Mouse (Mus musculus) liver, embryonic 16.5 days (tissue): ENCODE measurements around the gene Unc5c. TPM values are rescaled to one million over a fixed set of nuclear protein-coding genes. Genes with fewer than 3 reads are reported as not detected.

Source experiments
- ATAC-seq: fragments of 200-750 bp; cut with Nextera tagmentation; 2 replicates; pipeline ENCODE4 v1.8.0; 2017; ENCODE audit warnings: low read depth, mild to moderate bottlenecking, moderate number of reproducible peaks, moderate library complexity
- H3K27ac ChIP-seq: fragments of 300-500 bp; sonication (generic); 2 replicates; pipeline ENCODE4 v1.5.1; 2014; ENCODE audit warnings: mild to moderate bottlenecking, low read length
- H3K27me3 ChIP-seq: fragments of 300-500 bp; sonication (generic); 2 replicates; pipeline ENCODE4 v1.6.1; 2014; ENCODE audit warnings: low read depth, low read length, mixed read lengths; ENCODE audit not compliant: control insufficient read depth, insufficient read depth
- H3K36me3 ChIP-seq: fragments of 300-500 bp; sonication (generic); 2 replicates; pipeline ENCODE4 v1.6.1; 2014; ENCODE audit warnings: mild to moderate bottlenecking; ENCODE audit not compliant: control insufficient read depth, insufficient read depth
- H3K4me1 ChIP-seq: fragments of 300-500 bp; sonication (generic); 2 replicates; pipeline ENCODE4 v1.6.1; 2014; ENCODE audit warnings: low read depth, low read length, mixed read lengths; ENCODE audit not compliant: control insufficient read depth
- H3K4me2 ChIP-seq: fragments of 300-500 bp; sonication (generic); 2 replicates; pipeline ENCODE4 v1.6.1; 2014; ENCODE audit warnings: low read depth, low read length, mixed read lengths
- H3K4me3 ChIP-seq: fragments of 300-500 bp; sonication (generic); 2 replicates; pipeline ENCODE4 v1.5.1; 2014; ENCODE audit warnings: low read depth, mild to moderate bottlenecking, low read length
- H3K9ac ChIP-seq: fragments of 300-500 bp; sonication (generic); 2 replicates; pipeline ENCODE4 v1.6.1; 2014; ENCODE audit warnings: low read depth, low read length
- H3K9me3 ChIP-seq: fragments of 300-500 bp; sonication (generic); replicated peaks from 2 replicates; pipeline ENCODE4 v1.6.1; 2016; ENCODE audit warnings: low read length; ENCODE audit not compliant: control insufficient read depth
- WGBS: fragments of 180-500 bp; shearing (Covaris S2); extraction: QIAGEN DNeasy Blood & Tissue Kit; methylation state at CpG from one replicate; pipeline ENCODE4 v1.1.7; 2014; ENCODE audit not compliant: insufficient replicate concordance; 5-methylcytosine and 5-hydroxymethylcytosine counted together
- polyA plus RNA-seq: library from polyadenylated mRNA; unstranded; fragments of >200 nt; fragmentation: Nextera tagmentation; extraction: Ambion mirVana; gene quantifications from 2 replicates; pipeline ENCODE4 v1.2.1, GENCODE M21; 2015

Gene Unc5c
- polyA plus RNA-seq, 1 experiment from 2014 or later = 0.05 TPM

DNA sequence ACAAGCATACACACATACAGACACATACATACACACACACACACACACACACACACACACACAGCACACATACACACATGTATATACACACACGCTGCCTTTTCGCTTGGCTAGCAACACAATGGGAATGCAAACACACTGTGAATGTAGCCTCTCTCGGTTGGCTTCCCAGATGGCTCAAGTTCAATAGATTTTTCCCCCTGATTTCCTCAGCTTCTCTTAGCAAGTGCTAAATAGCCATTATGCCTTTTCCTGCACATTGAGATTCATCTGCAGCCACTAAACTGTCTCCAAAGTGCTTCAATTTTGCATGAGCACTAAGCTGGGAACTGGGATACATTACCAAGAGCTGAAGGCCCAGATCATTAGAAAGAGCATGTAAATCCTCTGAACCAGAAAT is 226.8 kb downstream of the Unc5c start:
- whole genome bisulfite sequencing = 65% methylated on average over 3 of the region's 3 CpGs
- Histone ChIP-seq H3K4me1 (no peaks in the 10 kb centered on the region), H3K27me3 (no peaks in the 10 kb centered on the region), H3K36me3 (no peaks in the 10 kb centered on the region), H3K9ac (no peak overlapping the region), H3K9me3 (no peaks in the 10 kb centered on the region), H3K27ac (no peak overlapping the region), H3K4me2 (no peak overlapping the region), H3K4me3 (no peak overlapping the region)
- no peak for ATAC-seq

- no peaks in the 10 kb centered on the region for H3K4me1 ChIP-seq
- H3K9ac ChIP-seq = no peak overlapping the region
- H3K27ac ChIP-seq = no peak overlapping the region
- no peaks in the 10 kb centered on the region for H3K9me3 ChIP-seq
- no peaks in the 10 kb centered on the region for H3K36me3 ChIP-seq
- H3K27me3 ChIP-seq = no peaks in the 10 kb centered on the region
- no peak overlapping the region for H3K4me3 ChIP-seq
- H3K4me2 ChIP-seq = no peak overlapping the region
- no peak for ATAC-seq
These were observed 234.2 kb downstream of the Unc5c start for GRCm38 (mm10) chr3:141699177-141699576.

- H3K4me3 ChIP-seq = no peak overlapping the region
- no peak for ATAC-seq
- H3K4me2 ChIP-seq = no peak overlapping the region
- WGBS = 48% methylated on average over 3 of the region's 3 CpGs
- H3K9ac ChIP-seq = no peak overlapping the region
- H3K4me1 ChIP-seq = no peaks in the 10 kb centered on the region
- H3K27ac ChIP-seq = no peak overlapping the region
- no peaks in the 10 kb centered on the region for H3K27me3 ChIP-seq
- no peaks in the 10 kb centered on the region for H3K36me3 ChIP-seq
- H3K9me3 ChIP-seq = no peaks in the 10 kb centered on the region
These were observed 236.4 kb downstream of the Unc5c start for GRCm38 (mm10) chr3:141701381-141701909.

DNA sequence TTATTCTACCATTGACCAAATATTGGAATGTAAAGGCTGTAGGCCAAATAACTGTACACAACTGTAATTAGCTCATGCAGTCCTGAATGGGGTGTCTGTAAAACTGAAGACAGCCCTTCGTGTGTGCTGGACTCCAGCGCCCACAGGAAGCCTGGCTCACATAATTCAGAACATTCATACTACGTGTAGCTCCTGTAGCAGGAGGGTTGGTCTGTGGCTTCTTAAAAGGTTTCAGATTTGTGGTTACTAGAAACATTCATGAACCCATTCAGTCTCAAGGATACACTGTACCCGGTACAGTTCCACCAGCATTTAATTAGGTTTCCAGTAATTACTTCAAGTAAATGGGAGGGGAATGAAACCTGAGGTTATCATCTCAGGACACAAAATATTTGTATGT is 246.6 kb downstream of the Unc5c start:
- H3K36me3 ChIP-seq = no peaks in the 10 kb centered on the region
- no peak overlapping the region for H3K4me3 ChIP-seq
- H3K9ac ChIP-seq = no peak overlapping the region
- no peak overlapping the region for H3K4me2 ChIP-seq
- ATAC-seq = no peak
- H3K27me3 ChIP-seq = no peaks in the 10 kb centered on the region
- H3K9me3 ChIP-seq = no peaks in the 10 kb centered on the region
- no peak overlapping the region for H3K27ac ChIP-seq
- H3K4me1 ChIP-seq = no peaks in the 10 kb centered on the region
- 51% methylated on average over 4 of the region's 4 CpGs for whole genome bisulfite sequencing

GRCm38 (mm10) chr3:141716371-141716770 is 251.4 kb downstream of the Unc5c start:
- no peak overlapping the region for H3K4me3 ChIP-seq
- H3K27me3 ChIP-seq = no peaks in the 10 kb centered on the region
- no peak overlapping the region for H3K9ac ChIP-seq
- 38% methylated on average over 4 of the region's 4 CpGs for WGBS
- no peak for ATAC-seq
- no peak overlapping the region for H3K27ac ChIP-seq
- H3K36me3 ChIP-seq = no peaks in the 10 kb centered on the region
- H3K9me3 ChIP-seq = no peaks in the 10 kb centered on the region
- no peaks in the 10 kb centered on the region for H3K4me1 ChIP-seq
- H3K4me2 ChIP-seq = no peak overlapping the region

GRCm38 (mm10) chr3:141719050-141719449 is 254.0 kb downstream of the Unc5c start:
- H3K27me3 ChIP-seq = no peaks in the 10 kb centered on the region
- WGBS = 68% methylated on average over 5 of the region's 5 CpGs
- H3K4me3 ChIP-seq = no peak overlapping the region
- H3K4me2 ChIP-seq = no peak overlapping the region
- no peaks in the 10 kb centered on the region for H3K9me3 ChIP-seq
- H3K27ac ChIP-seq = no peak overlapping the region
- H3K36me3 ChIP-seq = no peaks in the 10 kb centered on the region
- ATAC-seq = no peak
- no peak overlapping the region for H3K9ac ChIP-seq
- H3K4me1 ChIP-seq = no peaks in the 10 kb centered on the region

DNA sequence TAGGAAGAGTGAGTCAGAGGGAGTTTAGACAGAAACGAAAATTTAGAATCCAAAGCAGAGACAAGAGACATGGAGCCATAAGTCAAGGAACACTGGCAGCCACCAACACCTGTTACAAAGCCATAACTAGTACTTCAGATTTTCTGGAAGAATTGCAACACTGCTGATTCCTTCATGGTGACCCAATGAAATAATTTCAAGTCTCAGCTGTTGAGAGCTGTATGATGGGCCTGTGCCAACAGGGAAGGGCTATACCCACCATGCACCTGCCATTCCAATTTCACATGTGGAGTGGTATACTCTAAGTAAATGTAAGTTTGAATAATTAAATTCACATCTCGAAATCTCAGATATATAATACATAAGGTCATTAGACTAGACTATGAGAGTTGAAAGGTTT is 259.5 kb downstream of the Unc5c start:
- no peak for ATAC-seq
- no peaks in the 10 kb centered on the region for H3K36me3 ChIP-seq
- WGBS = 40% methylated on average over 2 of the region's 2 CpGs

GRCm38 (mm10) chr3:141725432-141725831 is 260.4 kb downstream of the Unc5c start:
- Histone ChIP-seq H3K36me3 (no peaks in the 10 kb centered on the region), H3K4me2 (no peak overlapping the region), H3K4me1 (no peaks in the 10 kb centered on the region), H3K27ac (no peak overlapping the region), H3K27me3 (no peaks in the 10 kb centered on the region), H3K9me3 (no peaks in the 10 kb centered on the region), H3K4me3 (no peak overlapping the region), H3K9ac (no peak overlapping the region)
- WGBS = 65% methylated on average over 1 of the region's 1 CpGs
- ATAC-seq = no peak

More for the DNA sequence above, 259.5 kb downstream of the Unc5c start:
- Histone ChIP-seq H3K4me3 (no peak overlapping the region), H3K4me2 (no peak overlapping the region), H3K9me3 (no peaks in the 10 kb centered on the region), H3K4me1 (no peaks in the 10 kb centered on the region), H3K9ac (no peak overlapping the region), H3K27ac (no peak overlapping the region), H3K27me3 (no peaks in the 10 kb centered on the region)

GRCm38 (mm10) chr3:141733844-141734243 is 268.8 kb downstream of the Unc5c start:
- H3K4me3 ChIP-seq = no peak overlapping the region
- H3K4me2 ChIP-seq = no peak overlapping the region
- no peaks in the 10 kb centered on the region for H3K4me1 ChIP-seq
- no peaks in the 10 kb centered on the region for H3K9me3 ChIP-seq
- WGBS = 71% methylated on average over 6 of the region's 6 CpGs
- no peaks in the 10 kb centered on the region for H3K36me3 ChIP-seq
- no peaks in the 10 kb centered on the region for H3K27me3 ChIP-seq
- no peak overlapping the region for H3K9ac ChIP-seq
- no peak for ATAC-seq
- no peak overlapping the region for H3K27ac ChIP-seq

- no peaks in the 10 kb centered on the region for H3K9me3 ChIP-seq
- H3K4me1 ChIP-seq = no peaks in the 10 kb centered on the region
- ATAC-seq = no peak
- H3K9ac ChIP-seq = no peak overlapping the region
- no peak overlapping the region for H3K4me3 ChIP-seq
- H3K4me2 ChIP-seq = no peak overlapping the region
- H3K27ac ChIP-seq = no peak overlapping the region
- no peaks in the 10 kb centered on the region for H3K27me3 ChIP-seq
- no peaks in the 10 kb centered on the region for H3K36me3 ChIP-seq
These were observed 270.3 kb downstream of the Unc5c start for GRCm38 (mm10) chr3:141735285-141735684.
